Mouse (Mus musculus): ENCODE results near the gene Kif9. TPM values are rescaled to one million over a fixed set of nuclear protein-coding genes. Genes with fewer than 3 reads are reported as not detected.

Kif9 gene
- total and polyA plus RNA-seq, 3 experiments: 0.54 to 0.72 TPM; not detected in 1

- TF ChIP-seq ZNF384 (IDR thresholded peaks at IDR 0.05; ENCODE audit: low read depth, low read length) (no peak), RAD21 (IDR thresholded peaks at IDR 0.05; ENCODE audit: low read depth, low read length) (no peak), RCOR1 (IDR thresholded peaks at IDR 0.05; ENCODE audit: low read depth, low read length) (no peak), NRF1 (IDR thresholded peaks at IDR 0.05; ENCODE audit: insufficient read depth, low read depth, low read length, poor library complexity, severe bottlenecking) (no peak), E2F4 (IDR thresholded peaks at IDR 0.05; ENCODE audit: borderline replicate concordance, low read depth, low read length) (no peak)
Observed at GRCm38 (mm10) chr9:110460884-110461815, 15.6 kb upstream of the Kif9 start (continued).

- no peaks in the 10 kb centered on the region for H3K27me3 ChIP-seq (ENCODE audit: control insufficient read depth in 1 of 2, insufficient read depth in 2 of 2, low read length in 2 of 2)
- DNase-seq (ENCODE audit: low read depth, low spot score): no peak
- H3K4me3 ChIP-seq (ENCODE audit: control insufficient read depth in 1 of 2, insufficient read depth in 1 of 2, low read depth in 2 of 2, low read length in 2 of 2): no peak overlapping the region
- no peak overlapping the region for H3K27ac ChIP-seq (ENCODE audit: control insufficient read depth, low read depth, low read length)
- no peak for TF ChIP-seq TAL1 (IDR thresholded peaks at IDR 0.05; ENCODE audit: low read length)
- no peak for TF ChIP-seq ZNF384 (IDR thresholded peaks at IDR 0.05; ENCODE audit: low read depth, low read length)
- no peak for TF ChIP-seq TBP (IDR thresholded peaks at IDR 0.05; ENCODE audit: low read depth, low read length)
- TF ChIP-seq MAZ (IDR thresholded peaks at IDR 0.05; ENCODE audit: low read depth, low read length): no peak
- no peak for TF ChIP-seq E2F4 (IDR thresholded peaks at IDR 0.05; ENCODE audit: borderline replicate concordance, low read depth, low read length)
- peaks cover 18 to 37% of the 10 kb centered on the region in 2 experiments for H3K4me1 ChIP-seq (ENCODE audit: control insufficient read depth in 1 of 2, insufficient read depth in 2 of 2, low read length in 2 of 2)
- peaks cover 0 to 28% of the 10 kb centered on the region in 2 experiments; a peak in 2 of 4 replicates for H3K36me3 ChIP-seq (ENCODE audit: control insufficient read depth in 1 of 2, insufficient read depth in 2 of 2, low read length in 2 of 2)
- no peaks in the 10 kb centered on the region for H3K9me3 ChIP-seq (replicated peaks; ENCODE audit: insufficient read depth, low read length)
- H3K79me2 ChIP-seq (ENCODE audit: control insufficient read depth, insufficient read depth, low read length, poor library complexity): no peaks in the 10 kb centered on the region
- H3K9ac ChIP-seq (ENCODE audit: control insufficient read depth, low read depth, low read length, poor library complexity, severe bottlenecking): no peak overlapping the region
Observed at GRCm38 (mm10) chr9:110462321-110462720, 14.4 kb upstream of the Kif9 start.

- peak overlapping the region; percentile 26 for H3K9ac ChIP-seq (ENCODE audit: control insufficient read depth, low read depth, low read length, poor library complexity, severe bottlenecking)
- no peaks in the 10 kb centered on the region for H3K79me2 ChIP-seq (ENCODE audit: control insufficient read depth, insufficient read depth, low read length, poor library complexity)
- no peaks in the 10 kb centered on the region for H3K27me3 ChIP-seq (ENCODE audit: control insufficient read depth in 1 of 2, insufficient read depth in 2 of 2, low read length in 2 of 2)
- H3K27ac ChIP-seq (ENCODE audit: control insufficient read depth, low read depth, low read length): peak overlapping the region; percentile 63
- peak overlapping the region; percentile 2 to 9; a peak in 2 of 4 replicates for H3K4me3 ChIP-seq (ENCODE audit: control insufficient read depth in 1 of 2, insufficient read depth in 1 of 2, low read depth in 2 of 2, low read length in 2 of 2)
- DNase-seq (ENCODE audit: low read depth, low spot score): peak; percentile 85
- H3K4me1 ChIP-seq (ENCODE audit: control insufficient read depth in 1 of 2, insufficient read depth in 2 of 2, low read length in 2 of 2): peaks cover 13 to 29% of the 10 kb centered on the region in 2 experiments
- no peaks in the 10 kb centered on the region for H3K9me3 ChIP-seq (replicated peaks; ENCODE audit: insufficient read depth, low read length)
- H3K36me3 ChIP-seq (ENCODE audit: control insufficient read depth in 1 of 2, insufficient read depth in 2 of 2, low read length in 2 of 2): peaks cover 0 to 19% of the 10 kb centered on the region in 2 experiments; a peak in 2 of 4 replicates
- TF ChIP-seq EP300 (IDR thresholded peaks at IDR 0.05; ENCODE audit: low read depth in 1 of 2, low read length in 2 of 2): peak; percentile 41 to 53; a peak in 3 of 4 replicates
- no peak for TF ChIP-seq CHD2 (IDR thresholded peaks at IDR 0.05; ENCODE audit: low read length)
- peak; percentile 11; the same call in 1 of the 2 replicates for TF ChIP-seq ETS1 (IDR thresholded peaks at IDR 0.05; ENCODE audit: low read depth, low read length)
- no peak for TF ChIP-seq MAFK (IDR thresholded peaks at IDR 0.05; ENCODE audit: borderline replicate concordance, low read depth, low read length)
- no peak for TF ChIP-seq UBTF (IDR thresholded peaks at IDR 0.05; ENCODE audit: borderline replicate concordance, insufficient read depth, low read depth, low read length)
- peak; percentile 62 for TF ChIP-seq GATA1 (IDR thresholded peaks at IDR 0.05; ENCODE audit: low read depth, low read length)
- TF ChIP-seq MXI1 (IDR thresholded peaks at IDR 0.05; ENCODE audit: low read depth, low read length): peak; percentile 62
- peak; percentile 40; the same call in 1 of the 2 replicates for TF ChIP-seq TAL1 (IDR thresholded peaks at IDR 0.05; ENCODE audit: low read length)
- no peak for TF ChIP-seq POLR2AphosphoS5 (IDR thresholded peaks at IDR 0.05; ENCODE audit: borderline replicate concordance, low read depth, low read length)
- TF ChIP-seq POLR2A (IDR thresholded peaks at IDR 0.05; ENCODE audit: control insufficient read depth in 1 of 2, insufficient read depth in 1 of 2, low read depth in 1 of 2, low read length in 2 of 2, poor library complexity in 1 of 2): no peak
- TF ChIP-seq CTCF (IDR thresholded peaks at IDR 0.05 in 2 of 3, conservative IDR thresholded peaks at IDR 0.05 in 1 of 3; ENCODE audit: control insufficient read depth in 1 of 3, insufficient read depth in 1 of 3, low read depth in 2 of 3, low read length in 3 of 3, poor library complexity in 1 of 3, severe bottlenecking in 1 of 3): no peak
- no peak for TF ChIP-seq MEF2A (IDR thresholded peaks at IDR 0.05; ENCODE audit: extremely low read depth, insufficient replicate concordance, low read depth, low read length, poor library complexity, severe bottlenecking)
- 0 out of 2 replicates have a peak, but pooled peaks have one; percentile 47 for TF ChIP-seq TBP (IDR thresholded peaks at IDR 0.05; ENCODE audit: low read depth, low read length)
- TF ChIP-seq RAD21 (IDR thresholded peaks at IDR 0.05; ENCODE audit: low read depth, low read length): no peak
- peak; percentile 59; the same call in 1 of the 2 replicates for TF ChIP-seq SIN3A (IDR thresholded peaks at IDR 0.05; ENCODE audit: low read length)
- no peak for TF ChIP-seq USF2 (IDR thresholded peaks at IDR 0.05; ENCODE audit: borderline replicate concordance in 1 of 2, insufficient read depth in 1 of 2, low read depth in 1 of 2, low read length in 2 of 2)
- TF ChIP-seq ZNF384 (IDR thresholded peaks at IDR 0.05; ENCODE audit: low read depth, low read length): no peak
- TF ChIP-seq MAZ (IDR thresholded peaks at IDR 0.05; ENCODE audit: low read depth, low read length): no peak
- TF ChIP-seq TCF12 (IDR thresholded peaks at IDR 0.05; ENCODE audit: low read depth, low read length): no peak
- peak; percentile 81 for TF ChIP-seq ZKSCAN1 (IDR thresholded peaks at IDR 0.05; ENCODE audit: low read depth, low read length)
Observed at GRCm38 (mm10) chr9:110463983-110464591, 12.7 kb upstream of the Kif9 start.
